Mouse (Mus musculus): ENCODE results near the gene Fbxw21. TPM values are rescaled to one million over a fixed set of nuclear protein-coding genes. Genes with fewer than 3 reads are reported as not detected.
A peak's percentile ranks its signal among the peaks of the same experiment; 100 is the strongest.
"Not testable (repeated sequence)": the region's sequence is repeated elsewhere in the genome, so short reads cannot be mapped to it uniquely, and the experiment has no call there.

The Fbxw21 gene
- total RNA-seq (2017): not detected in 2 replicates

DNA sequence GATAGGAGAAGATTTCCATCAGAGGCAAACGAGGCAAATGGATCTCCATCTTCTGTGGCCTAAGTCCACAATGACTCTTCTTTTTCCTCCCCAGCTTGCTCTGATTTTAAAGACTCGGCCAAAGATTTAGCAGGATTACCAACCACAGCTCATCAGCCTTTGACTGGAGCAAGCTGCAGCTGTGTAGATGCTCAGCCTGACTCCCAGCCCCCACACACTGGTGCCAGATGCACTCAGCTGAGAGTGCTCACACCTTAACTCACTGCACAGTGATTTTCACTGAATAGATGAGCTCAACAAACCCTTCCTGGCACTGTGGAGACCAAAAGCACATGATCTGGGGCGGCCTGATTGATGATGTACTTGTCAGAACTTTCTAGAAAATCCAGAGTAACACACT lies at the start of gene Fbxw21:
Gene Fbxw21 (minus strand): TSS at position 101 of the 400 bp plus-strand sequence.
- ATAC-seq (replicated peaks; ENCODE audit: low read depth, poor library complexity, severe bottlenecking): no peak

DNA sequence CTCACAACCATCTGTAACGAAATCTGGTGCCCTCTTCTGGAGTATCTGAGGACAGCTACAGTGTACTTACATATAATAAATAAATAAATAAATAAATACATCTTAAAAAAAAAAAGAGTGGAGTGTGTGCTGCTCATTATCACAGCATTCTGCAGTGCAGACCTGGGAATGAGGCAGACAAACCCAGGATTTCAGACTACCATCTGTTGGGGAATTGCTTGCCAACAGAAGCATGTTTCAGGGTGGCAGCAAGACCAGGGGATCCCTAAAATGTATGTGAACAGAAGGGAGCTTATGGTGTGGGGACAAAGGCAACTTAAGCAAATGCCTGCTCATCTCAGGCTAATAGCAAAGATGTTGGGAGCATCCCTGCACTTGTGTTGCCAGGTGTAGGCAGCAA lies 39.5 kb upstream of the Fbxw21 start:
- ATAC-seq (replicated peaks; ENCODE audit: low read depth, poor library complexity, severe bottlenecking): not testable (repeated sequence)

DNA sequence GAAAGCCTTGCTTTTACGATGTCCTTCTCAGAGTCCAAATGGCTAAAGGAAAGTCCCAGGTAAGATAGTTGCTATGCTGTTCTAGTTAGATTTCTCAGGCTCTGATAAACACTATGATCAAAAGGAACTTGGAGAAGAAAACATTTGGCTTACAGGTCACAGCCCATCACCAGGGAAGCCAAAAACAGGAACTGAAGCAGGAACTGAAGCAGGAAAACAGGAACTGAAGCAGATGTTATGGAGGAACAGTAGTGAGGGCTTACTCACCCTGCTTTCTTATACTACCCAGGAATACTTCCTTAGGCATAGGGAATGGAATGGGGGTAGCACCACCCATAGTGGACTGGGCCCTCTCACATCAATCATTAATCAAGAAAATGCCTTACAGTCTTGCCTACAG lies 38.5 kb upstream of the Fbxw21 start:
- 0 out of 2 replicates have a peak, but pooled peaks have one; percentile 32 for ATAC-seq (replicated peaks; ENCODE audit: low read depth, poor library complexity, severe bottlenecking)

GRCm38 (mm10) chr9:109199353-109199752 lies 37.5 kb upstream of the Fbxw21 start:
- no peak for ATAC-seq (replicated peaks; ENCODE audit: low read depth, poor library complexity, severe bottlenecking)

DNA sequence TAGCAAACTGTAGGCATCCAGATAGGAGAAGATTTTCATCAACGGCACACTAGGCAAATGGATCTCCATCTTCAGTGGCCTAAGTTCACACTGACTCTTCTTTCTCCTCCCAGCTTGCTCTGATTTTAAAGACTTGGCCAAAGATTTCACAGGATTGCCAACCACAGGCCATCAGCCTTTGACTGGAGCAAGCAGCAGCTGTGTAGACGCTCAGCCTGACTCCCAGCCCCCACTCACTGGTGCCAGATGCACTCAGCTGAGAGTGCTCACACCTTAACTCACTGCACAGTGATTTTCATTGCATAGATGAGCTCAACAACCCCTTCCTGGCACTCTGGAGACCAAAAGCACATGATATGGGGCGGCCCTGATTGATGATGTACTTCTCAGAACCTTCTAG lies 34.0 kb upstream of the Fbxw21 start, which contains the start of gene Fbxw13:
Gene Fbxw13 (minus strand): TSS at position 101 of the 400 bp plus-strand sequence.
- not testable (repeated sequence) for ATAC-seq (replicated peaks; ENCODE audit: low read depth, poor library complexity, severe bottlenecking)

GRCm38 (mm10) chr9:109177208-109177607 lies 15.4 kb upstream of the Fbxw21 start:
- ATAC-seq (replicated peaks; ENCODE audit: low read depth, poor library complexity, severe bottlenecking): no peak

DNA sequence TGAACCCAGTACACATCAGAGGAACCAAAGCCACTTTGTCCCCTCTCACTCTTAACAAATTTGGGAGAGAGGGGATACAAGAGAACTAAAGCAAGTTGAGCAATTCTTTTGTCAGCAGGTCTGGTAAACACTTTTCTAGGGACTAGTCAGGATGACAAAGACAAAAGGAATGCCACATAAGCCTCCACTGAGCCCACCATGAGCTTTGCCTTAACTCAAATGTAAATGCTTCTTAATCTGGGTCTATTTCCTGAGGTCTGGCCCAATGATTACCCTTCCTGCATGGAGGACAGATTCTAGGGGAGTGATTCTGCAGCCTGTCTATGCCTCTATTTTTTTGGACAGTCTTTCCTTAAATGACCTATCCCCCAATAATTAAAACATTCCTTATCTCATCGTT lies 14.5 kb upstream of the Fbxw21 start:
- no peak for ATAC-seq (replicated peaks; ENCODE audit: low read depth, poor library complexity, severe bottlenecking)

- ATAC-seq (replicated peaks; ENCODE audit: low read depth, poor library complexity, severe bottlenecking): no peak
Measured at GRCm38 (mm10) chr9:109167316-109167715, 5.5 kb upstream of the Fbxw21 start.

DNA sequence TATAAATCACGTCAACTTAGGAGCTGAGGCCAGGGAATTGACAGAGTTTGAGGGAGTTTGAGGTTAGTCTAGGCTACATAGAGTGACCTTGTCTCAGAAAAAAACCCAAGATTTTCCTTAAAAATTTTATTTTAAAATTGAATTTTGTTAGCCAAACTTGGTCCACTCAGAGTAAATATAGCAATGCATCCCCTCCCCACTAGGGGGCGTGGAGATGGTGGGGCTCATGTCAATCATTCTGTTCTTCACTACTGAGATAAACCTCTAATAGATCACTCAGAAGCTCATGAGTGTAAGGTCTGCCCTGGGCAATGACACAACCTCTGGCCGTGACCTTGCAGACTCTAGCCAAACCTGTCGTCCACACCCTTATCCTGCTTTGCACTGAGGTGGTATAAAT lies 21.4 kb downstream of the Fbxw21 start:
- ATAC-seq (replicated peaks; ENCODE audit: low read depth, poor library complexity, severe bottlenecking): not testable (repeated sequence)

GRCm38 (mm10) chr9:109130076-109130475 lies 31.8 kb downstream of the Fbxw21 start:
- ATAC-seq (replicated peaks; ENCODE audit: low read depth, poor library complexity, severe bottlenecking): no peak

- ATAC-seq (replicated peaks; ENCODE audit: low read depth, poor library complexity, severe bottlenecking): peak; percentile 45
Measured at GRCm38 (mm10) chr9:109128211-109128610, 33.6 kb downstream of the Fbxw21 start.

- ATAC-seq (replicated peaks; ENCODE audit: low read depth, poor library complexity, severe bottlenecking): no peak
Measured at GRCm38 (mm10) chr9:109127076-109127475, 34.8 kb downstream of the Fbxw21 start.

DNA sequence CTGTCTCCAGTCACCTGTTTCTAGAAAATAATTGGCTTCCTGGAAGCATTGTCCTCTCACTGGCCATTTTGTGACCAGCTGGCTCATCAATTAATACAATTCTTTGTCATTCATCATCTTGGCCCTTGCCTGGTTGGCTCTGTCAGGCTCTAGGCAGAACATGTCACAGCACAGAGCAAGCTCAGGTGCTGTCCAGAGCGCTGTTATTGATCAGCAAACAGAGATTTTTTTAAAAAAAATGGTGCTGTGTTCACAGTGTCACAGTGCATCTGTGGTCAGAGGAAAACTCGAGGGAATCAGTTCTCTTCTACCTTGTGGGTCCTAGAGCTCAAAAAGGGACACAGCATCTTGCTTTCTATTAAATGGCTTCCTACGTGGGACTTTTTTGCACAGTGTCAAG lies 36.4 kb downstream of the Fbxw21 start:
- no peak for ATAC-seq (replicated peaks; ENCODE audit: low read depth, poor library complexity, severe bottlenecking)

- ATAC-seq (replicated peaks; ENCODE audit: low read depth, poor library complexity, severe bottlenecking): no peak
Measured at GRCm38 (mm10) chr9:109125043-109125442, 36.8 kb downstream of the Fbxw21 start.

DNA sequence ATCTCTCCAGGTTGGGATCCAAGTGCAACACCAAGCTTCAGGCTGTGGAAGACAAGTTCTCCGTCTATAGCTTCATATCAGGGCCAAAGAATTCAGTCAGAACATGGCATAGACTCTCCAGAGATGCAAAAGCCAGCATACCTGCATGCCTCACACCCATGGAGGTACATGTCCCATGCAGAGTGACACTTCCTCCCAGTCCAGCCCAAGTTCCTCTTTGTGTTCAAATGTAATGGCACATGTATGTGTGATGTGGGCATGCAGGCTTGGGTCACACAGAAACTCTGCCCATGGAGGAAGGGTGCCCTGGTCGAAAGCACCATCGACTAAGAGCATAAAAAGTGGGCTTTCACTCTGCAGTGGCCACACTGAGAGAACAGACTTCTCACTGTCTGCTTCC lies 37.7 kb downstream of the Fbxw21 start:
- peak; percentile 38; the same call in 1 of the 2 replicates for ATAC-seq (replicated peaks; ENCODE audit: low read depth, poor library complexity, severe bottlenecking)

DNA sequence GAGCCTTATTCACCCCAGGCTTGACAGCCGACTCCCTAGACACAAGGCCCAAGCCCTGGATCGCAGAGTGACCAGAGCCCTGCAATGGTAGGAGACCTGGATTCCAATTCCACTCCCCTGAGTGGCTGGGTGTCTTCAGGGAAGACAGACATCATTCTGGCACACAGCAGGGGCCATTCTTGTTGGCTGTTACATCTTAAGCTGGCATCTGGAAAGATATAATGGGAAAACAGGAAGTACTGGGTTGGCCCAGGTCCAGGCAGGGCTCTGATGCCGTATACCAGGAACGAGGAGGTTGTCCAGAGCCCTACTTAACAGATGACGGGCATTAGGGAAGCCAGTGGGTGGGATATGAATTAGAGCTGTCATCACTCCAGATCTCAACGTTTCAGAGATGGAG lies 38.6 kb downstream of the Fbxw21 start:
- no peak for ATAC-seq (replicated peaks; ENCODE audit: low read depth, poor library complexity, severe bottlenecking)

- ATAC-seq (replicated peaks; ENCODE audit: low read depth, poor library complexity, severe bottlenecking): peak; percentile 72
Measured at GRCm38 (mm10) chr9:109122553-109123085, 39.2 kb downstream of the Fbxw21 start.

GRCm38 (mm10) chr9:109120956-109121355 lies 40.9 kb downstream of the Fbxw21 start:
- ATAC-seq (replicated peaks; ENCODE audit: low read depth, poor library complexity, severe bottlenecking): no peak

DNA sequence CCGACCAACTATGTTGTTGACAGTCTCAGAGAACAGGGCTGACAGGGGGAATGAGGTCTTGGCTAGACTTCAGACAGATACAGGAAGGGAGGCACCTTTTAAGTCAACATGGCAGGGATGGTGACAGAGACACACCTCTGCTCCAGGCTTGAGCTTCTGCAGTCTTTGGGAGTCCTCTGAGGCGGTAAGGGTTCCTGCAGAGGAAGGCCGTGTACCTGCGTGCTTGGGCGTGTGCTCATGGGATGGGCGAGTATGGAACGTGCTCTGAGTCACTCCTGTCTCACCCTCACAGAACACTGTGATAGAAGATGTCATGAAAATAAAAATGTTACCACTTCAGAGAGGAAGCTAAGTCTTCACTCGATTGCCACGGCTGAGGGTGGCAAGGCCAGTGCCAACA lies 42.3 kb downstream of the Fbxw21 start:
- ATAC-seq (replicated peaks; ENCODE audit: low read depth, poor library complexity, severe bottlenecking): no peak

DNA sequence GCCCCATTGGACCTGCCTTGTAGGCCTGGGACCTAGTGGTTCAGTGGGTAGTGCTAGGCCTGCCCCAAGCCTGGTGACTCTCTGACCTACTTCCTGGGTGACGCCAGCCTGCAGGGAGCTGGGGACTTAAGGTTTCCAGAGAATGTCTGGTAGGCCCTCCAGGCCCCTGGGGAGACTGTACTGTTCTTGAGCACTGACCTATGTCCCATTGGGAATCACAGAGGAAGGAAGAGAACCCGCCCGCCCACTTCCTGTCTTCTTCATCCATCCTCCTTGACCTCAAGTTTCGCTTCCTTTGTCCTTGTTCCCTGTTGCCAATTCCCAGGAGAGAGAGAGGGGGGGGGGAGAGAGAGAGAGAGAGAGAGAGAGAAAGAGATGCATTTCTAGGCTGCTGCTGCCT lies 43.7 kb downstream of the Fbxw21 start:
- no peak for ATAC-seq (replicated peaks; ENCODE audit: low read depth, poor library complexity, severe bottlenecking)

DNA sequence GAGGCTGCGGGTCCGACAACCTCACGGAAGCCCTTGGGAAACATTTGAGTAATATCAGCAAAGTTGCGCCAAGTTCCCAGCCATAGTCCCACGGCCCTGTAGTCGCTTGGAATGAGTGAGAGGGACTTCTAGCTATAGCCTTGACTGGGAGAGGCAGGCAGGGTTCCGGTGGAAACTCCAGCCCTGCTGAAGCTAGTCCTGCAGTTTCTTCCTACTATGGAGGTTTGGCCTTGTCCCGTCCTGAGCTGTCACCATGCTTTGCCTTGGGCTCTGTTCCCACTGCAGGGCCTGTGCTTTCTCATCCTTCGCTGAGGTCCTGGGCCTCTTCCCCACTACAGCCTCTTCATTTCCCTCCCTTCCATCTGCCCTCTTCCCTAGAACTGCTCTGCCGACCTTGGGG lies 45.6 kb downstream of the Fbxw21 start:
- no peak for ATAC-seq (replicated peaks; ENCODE audit: low read depth, poor library complexity, severe bottlenecking)

DNA sequence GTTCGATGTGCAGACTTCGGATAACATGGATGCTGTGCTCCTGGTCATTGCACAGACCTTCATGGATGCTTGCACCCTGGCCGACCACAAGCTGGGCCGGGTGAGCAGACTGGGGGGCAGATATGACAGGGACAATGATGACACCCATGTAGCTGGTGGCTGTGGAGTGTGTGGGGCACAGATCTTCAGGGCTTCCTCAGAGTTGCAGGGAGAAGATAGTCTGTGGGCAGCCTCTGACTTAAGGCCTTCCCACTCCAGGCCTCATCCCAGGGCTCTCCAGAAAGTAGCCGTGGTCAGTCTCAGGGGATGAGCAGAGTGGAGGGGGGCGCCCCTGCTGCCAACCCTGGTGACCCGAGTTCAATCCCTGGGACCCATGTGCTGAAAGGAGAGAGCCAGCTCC lies 47.0 kb downstream of the Fbxw21 start:
- no peak for ATAC-seq (replicated peaks; ENCODE audit: low read depth, poor library complexity, severe bottlenecking)

Data from common myeloid progenitor, adult 5-6 weeks (primary cell).